Mouse (Mus musculus) limb, embryonic 14.5 days (tissue): ENCODE data around the gene Mtmr11. TPM values are rescaled to one million over a fixed set of nuclear protein-coding genes. Genes with fewer than 3 reads are reported as not detected.
"Not testable (repeated sequence)": the region's sequence is repeated elsewhere in the genome, so short reads cannot be mapped to it uniquely, and the experiment has no call there.

Experiments
- ATAC-seq: fragments of 200-750 bp; cut with Nextera tagmentation; 2 replicates; pipeline ENCODE4 v1.8.0; 2017; ENCODE audit warnings: low read depth, moderate number of reproducible peaks, moderate TSS enrichment; ENCODE audit not compliant: low FRiP score
- DNase-seq: peaks from one replicate; pipeline ENCODE4 v3.0.0-alpha.2; 2015; ENCODE audit warnings: low spot score
- H3K27ac ChIP-seq: fragments of 300-500 bp; sonication (generic); replicated peaks from 2 replicates; pipeline ENCODE4 v1.5.1; 2014; ENCODE audit warnings: low read depth, mild to moderate bottlenecking, low read length, moderate library complexity, mixed read lengths
- H3K27me3 ChIP-seq: fragments of 300-500 bp; sonication (generic); 2 replicates; pipeline ENCODE4 v1.6.1; 2014; ENCODE audit warnings: low read length, mixed read lengths; ENCODE audit not compliant: control insufficient read depth, insufficient read depth
- H3K36me3 ChIP-seq: fragments of 300-500 bp; sonication (generic); 2 replicates; pipeline ENCODE4 v1.6.1; 2014; ENCODE audit warnings: mild to moderate bottlenecking, low read length, moderate library complexity, mixed read lengths; ENCODE audit not compliant: control insufficient read depth, insufficient read depth
- H3K4me1 ChIP-seq: fragments of 300-500 bp; sonication (generic); 2 replicates; pipeline ENCODE4 v1.6.1; 2014; ENCODE audit warnings: antibody characterized with exemption, low read length, mixed read lengths; ENCODE audit not compliant: control insufficient read depth, insufficient read depth
- H3K4me2 ChIP-seq: fragments of 300-500 bp; sonication (generic); replicated peaks from 2 replicates; pipeline ENCODE4 v1.6.1; 2014; ENCODE audit warnings: low read depth, mild to moderate bottlenecking, low read length, moderate library complexity; ENCODE audit not compliant: severe bottlenecking
- H3K4me3 ChIP-seq: fragments of 300-500 bp; sonication (generic); replicated peaks from 2 replicates; pipeline ENCODE4 v1.5.1; 2014; ENCODE audit warnings: low read length
- H3K9ac ChIP-seq: fragments of 300-500 bp; sonication (generic); 2 replicates; pipeline ENCODE4 v1.6.1; 2014; ENCODE audit warnings: mild to moderate bottlenecking, low read depth, low read length, moderate library complexity; ENCODE audit not compliant: severe bottlenecking
- H3K9me3 ChIP-seq: fragments of 300-500 bp; sonication (generic); 2 replicates; pipeline ENCODE4 v1.6.1; 2016; ENCODE audit warnings: low read length; ENCODE audit not compliant: control insufficient read depth
- POLR2A ChIP-seq: fragments of 200-500 bp; IDR thresholded peaks from 2 replicates; pipeline ENCODE4 v1.8.0; 2012; ENCODE audit warnings: inconsistent platforms, mild to moderate bottlenecking, moderate library complexity, borderline replicate concordance; ENCODE audit not compliant: insufficient read depth, insufficient read length; ENCODE audit errors: extremely low read depth
- whole genome bisulfite sequencing: fragments of 180-500 bp; shearing (Covaris S2); extraction: QIAGEN DNeasy Blood & Tissue Kit; methylation state at CpG from one replicate; pipeline ENCODE4 v1.1.7; 2014; 5-methylcytosine and 5-hydroxymethylcytosine counted together
- microRNA-seq: library from miRNA; unstranded; fragments of <30 nt; microRNA quantifications from one replicate; pipeline ENCODE4, GENCODE M21; 2016
- polyA plus RNA-seq, 2 experiments: library from polyadenylated mRNA; depleted of rRNA in 1 of 2; stranded (reverse) in 1 of 2; unstranded in 1 of 2; fragments of >200 nt; fragmentation: Nextera tagmentation in 1 of 2; extraction: Ambion mirVana in 1 of 2; gene quantifications; 2 replicates each; pipeline versions ENCODE4 v1.2.1 to v1.2.3; 2012 to 2014

Gene Mtmr11
- polyA plus RNA-seq, 2 experiments: 27.5 to 42.9 TPM

DNA sequence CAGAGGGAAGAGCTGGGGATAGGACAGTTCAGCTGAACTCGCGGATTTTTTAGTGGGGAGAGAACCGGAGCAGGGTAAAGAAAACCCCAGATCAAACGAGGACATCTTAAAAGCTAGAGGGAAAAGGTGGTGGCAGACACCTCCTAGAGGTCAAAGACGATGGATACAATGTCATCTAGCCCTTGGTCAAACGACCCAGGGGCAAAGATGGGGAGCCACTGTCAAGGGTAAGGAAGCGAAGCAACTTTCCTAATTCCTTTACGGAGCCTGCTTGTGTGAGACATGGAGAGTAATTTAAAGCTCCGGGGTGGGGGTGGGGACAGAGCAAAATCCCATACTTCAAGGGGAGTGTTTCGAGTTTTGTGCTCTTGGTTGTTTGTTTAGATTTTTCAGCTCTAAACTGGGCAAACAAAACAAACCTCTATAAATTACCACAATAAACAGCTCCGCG is 57.4 kb downstream of the Mtmr11 start:
- peak overlapping the region; percentile 98 for H3K27ac ChIP-seq
- DNase-seq: peak; percentile 34
- no peaks in the 10 kb centered on the region for H3K27me3 ChIP-seq
- H3K9ac ChIP-seq: peak overlapping the region; percentile 67
- WGBS: under 1% methylated on average over 12 of the region's 12 CpGs
- peak; percentile 28; the same call in 1 of the 2 replicates for TF ChIP-seq POLR2A
- H3K4me3 ChIP-seq: peak overlapping the region; percentile 62
- H3K9me3 ChIP-seq: no peaks in the 10 kb centered on the region
- no peaks in the 10 kb centered on the region for H3K36me3 ChIP-seq
- peaks cover 15% of the 10 kb centered on the region for H3K4me1 ChIP-seq
- peak overlapping the region; percentile 83 for H3K4me2 ChIP-seq
- peak; percentile 12; the same call in 1 of the 2 replicates for ATAC-seq

DNA sequence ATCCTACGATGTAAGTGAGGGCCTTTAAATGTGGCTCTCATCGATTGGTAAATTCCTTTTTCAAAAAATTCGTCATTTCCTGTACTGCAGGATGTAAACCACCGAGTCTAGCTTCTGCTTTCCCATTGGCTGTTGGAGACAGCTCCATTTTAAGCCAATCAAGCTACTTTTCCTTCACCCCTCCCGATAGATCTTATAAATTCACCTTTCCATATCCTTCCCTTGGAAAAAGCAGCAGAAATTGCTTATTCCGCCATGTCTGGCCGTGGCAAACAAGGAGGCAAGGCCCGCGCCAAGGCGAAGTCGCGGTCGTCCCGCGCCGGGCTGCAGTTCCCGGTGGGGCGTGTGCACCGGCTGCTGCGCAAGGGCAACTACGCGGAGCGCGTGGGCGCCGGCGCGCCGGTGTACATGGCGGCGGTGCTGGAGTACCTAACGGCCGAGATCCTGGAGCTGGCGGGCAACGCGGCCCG is 57.9 kb downstream of the Mtmr11 start, which contains the start of the genes Bola1 and Hist2h2ab:
Gene Bola1, minus strand, starts transcription at position 49 of the 470 bp plus-strand sequence.
Gene Hist2h2ab, plus strand, starts transcription at position 205 of the 470 bp plus-strand sequence.
- Histone ChIP-seq H3K27ac (peak within 1 kb of the TSS; percentile 98), H3K4me2 (peak within 1 kb of the TSS; percentile 83), H3K4me3 (peak within 1 kb of the TSS; percentile 62), H3K9me3 (no peaks in the 10 kb centered on the region), H3K4me1 (peaks cover 15% of the 10 kb centered on the region), H3K36me3 (no peaks in the 10 kb centered on the region), H3K27me3 (no peaks in the 10 kb centered on the region), H3K9ac (peak within 1 kb of the TSS; percentile 84)
- ATAC-seq (peak; percentile 88), DNase-seq (peak; percentile 92)
- TF ChIP-seq POLR2A: peak; percentile 88; the same call in 1 of the 2 replicates
- 5% methylated on average over 36 of the region's 37 CpGs for WGBS

DNA sequence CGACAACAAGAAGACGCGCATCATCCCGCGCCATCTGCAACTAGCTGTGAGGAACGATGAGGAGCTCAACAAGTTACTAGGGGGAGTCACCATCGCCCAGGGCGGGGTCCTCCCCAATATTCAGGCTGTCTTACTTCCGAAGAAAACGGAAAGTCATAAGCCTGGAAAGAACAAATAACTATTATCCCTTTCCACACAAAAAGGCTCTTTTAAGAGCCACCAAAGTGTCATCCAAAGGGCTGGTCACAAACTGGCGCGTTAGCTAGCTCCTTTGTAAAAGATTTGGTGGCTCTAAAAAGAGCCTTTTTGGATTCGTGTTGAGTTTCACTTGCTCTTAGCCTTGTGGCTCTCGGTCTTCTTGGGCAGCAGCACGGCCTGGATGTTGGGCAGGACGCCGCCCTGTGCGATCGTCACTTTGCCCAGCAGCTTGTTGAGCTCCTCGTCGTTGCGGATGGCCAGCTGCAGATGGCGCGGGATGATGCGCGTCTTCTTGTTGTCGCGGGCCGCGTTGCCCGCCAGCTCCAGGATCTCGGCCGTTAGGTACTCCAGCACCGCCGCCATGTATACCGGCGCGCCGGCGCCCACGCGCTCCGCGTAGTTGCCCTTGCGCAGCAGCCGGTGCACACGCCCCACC is 58.4 kb downstream of the Mtmr11 start:
- Histone ChIP-seq H3K27ac (peak overlapping the region; percentile 98), H3K4me1 (peaks cover 15% of the 10 kb centered on the region), H3K9ac (peak overlapping the region; percentile 84), H3K4me2 (peak overlapping the region; percentile 83), H3K4me3 (peak overlapping the region; percentile 62)
- ATAC-seq (peak; percentile 5; the same call in 1 of the 2 replicates), DNase-seq (peak; percentile 14)
- 1% methylated on average over 24 of the region's 47 CpGs for WGBS
- H3K27me3 ChIP-seq, H3K9me3 ChIP-seq, H3K36me3 ChIP-seq: not testable (repeated sequence)
- peak; percentile 4; the same call in 1 of the 2 replicates for TF ChIP-seq POLR2A

DNA sequence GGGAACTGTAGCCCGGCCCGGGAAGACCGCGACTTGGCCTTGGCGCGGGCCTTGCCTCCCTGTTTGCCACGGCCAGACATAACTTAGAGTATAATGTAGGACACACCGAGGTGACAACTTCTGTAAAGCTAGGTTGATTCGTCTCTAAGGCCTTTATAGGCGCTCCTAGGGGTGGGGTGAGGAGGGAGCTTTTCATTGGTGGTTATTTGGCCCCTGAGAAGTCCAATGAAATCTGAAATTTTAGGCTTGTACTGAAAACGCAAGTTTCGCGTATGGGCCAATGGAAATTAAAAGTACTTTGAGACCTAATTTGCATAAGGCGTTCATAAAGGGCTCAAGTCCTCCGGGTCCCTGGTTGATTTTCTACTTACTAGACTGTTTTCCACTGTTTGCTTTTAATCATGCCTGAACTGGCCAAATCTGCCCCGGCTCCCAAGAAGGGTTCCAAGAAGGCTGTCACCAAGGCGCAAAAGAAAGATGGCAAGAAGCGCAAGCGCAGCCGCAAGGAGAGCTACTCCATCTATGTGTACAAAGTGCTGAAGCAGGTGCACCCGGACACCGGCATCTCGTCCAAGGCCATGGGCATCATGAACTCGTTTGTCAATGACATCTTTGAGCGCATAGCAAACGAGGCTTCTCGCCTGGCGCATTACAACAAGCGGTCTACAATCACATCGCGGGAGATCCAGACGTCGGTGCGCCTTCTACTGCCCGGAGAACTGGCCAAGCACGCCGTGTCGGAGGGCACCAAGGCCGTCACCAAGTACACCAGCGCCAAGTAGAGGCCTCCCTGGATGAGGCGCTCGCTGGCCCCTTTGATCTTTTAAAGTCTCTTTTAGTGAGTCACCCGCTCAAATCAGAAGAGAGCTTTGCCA is 59.2 kb downstream of the Mtmr11 start, which contains the start of the genes Hist2h2ac and Hist2h2be:
Gene Hist2h2ac, minus strand, starts transcription at position 116 of the 875 bp plus-strand sequence.
Gene Hist2h2be, plus strand, starts transcription at position 355 of the 875 bp plus-strand sequence.
- no peaks in the 10 kb centered on the region for H3K36me3 ChIP-seq
- peak within 1 kb of the TSS; percentile 98 for H3K27ac ChIP-seq
- peak; percentile 93; the same call in 1 of the 2 replicates for TF ChIP-seq POLR2A
- H3K9me3 ChIP-seq: no peaks in the 10 kb centered on the region
- H3K4me1 ChIP-seq: peaks cover 15% of the 10 kb centered on the region
- H3K4me2 ChIP-seq: peak within 1 kb of the TSS; percentile 83
- H3K4me3 ChIP-seq: peak within 1 kb of the TSS; percentile 62
- DNase-seq: peak; percentile 95
- peak; percentile 82 for ATAC-seq
- H3K9ac ChIP-seq: peak within 1 kb of the TSS; percentile 84
- no peaks in the 10 kb centered on the region for H3K27me3 ChIP-seq
- WGBS: 1% methylated on average over 41 of the region's 43 CpGs

Small RNA genes within 50 kb of the gene (microRNA-seq; reads per million reads assigned to microRNA genes)
- not detected for gene Gm44492

Other genes starting within 250 kb of the Mtmr11 start
- gene Anp32e, start 232.8 kb upstream of the Mtmr11 start, polyA plus RNA-seq (2012; rRNA removed): 97.0 and 137 TPM in 2 replicates
- 55.0 and 66.2 TPM in 2 replicates for gene Anp32e, start 232.8 kb upstream of the Mtmr11 start, polyA plus RNA-seq (2014; fragmentation: Nextera tagmentation; extraction: Ambion mirVana)
- 115 and 120 TPM in 2 replicates for gene Plekho1, start 166.0 kb upstream of the Mtmr11 start, polyA plus RNA-seq (2012; rRNA removed)
- 38.0 and 47.8 TPM in 2 replicates for gene Plekho1, start 166.0 kb upstream of the Mtmr11 start, polyA plus RNA-seq (2014; fragmentation: Nextera tagmentation; extraction: Ambion mirVana)
- 13.8 and 16.5 TPM in 2 replicates for gene Vps45, start 103.5 kb upstream of the Mtmr11 start, polyA plus RNA-seq (2012; rRNA removed)
- 26.9 and 27.0 TPM in 2 replicates for gene Vps45, start 103.5 kb upstream of the Mtmr11 start, polyA plus RNA-seq (2014; fragmentation: Nextera tagmentation; extraction: Ambion mirVana)
- 14.0 and 14.3 TPM in 2 replicates for gene Otud7b, start 57.5 kb upstream of the Mtmr11 start, polyA plus RNA-seq (2012; rRNA removed)
- 20.9 and 24.7 TPM in 2 replicates for gene Otud7b, start 57.5 kb upstream of the Mtmr11 start, polyA plus RNA-seq (2014; fragmentation: Nextera tagmentation; extraction: Ambion mirVana)
- gene Sf3b4, start 10.3 kb downstream of the Mtmr11 start, polyA plus RNA-seq (2012; rRNA removed): 126 and 185 TPM in 2 replicates
- 173 and 179 TPM in 2 replicates for gene Sf3b4, start 10.3 kb downstream of the Mtmr11 start, polyA plus RNA-seq (2014; fragmentation: Nextera tagmentation; extraction: Ambion mirVana)
- gene Sv2a, start 19.1 kb downstream of the Mtmr11 start, polyA plus RNA-seq (2012; rRNA removed): 13.2 and 13.8 TPM in 2 replicates
- 3.6 and 3.8 TPM in 2 replicates for gene Sv2a, start 19.1 kb downstream of the Mtmr11 start, polyA plus RNA-seq (2014; fragmentation: Nextera tagmentation; extraction: Ambion mirVana)
- 38.8 and 43.9 TPM in 2 replicates for gene Bola1, start 57.7 kb downstream of the Mtmr11 start, polyA plus RNA-seq (2012; rRNA removed)
- 47.7 and 60.2 TPM in 2 replicates for gene Bola1, start 57.7 kb downstream of the Mtmr11 start, polyA plus RNA-seq (2014; fragmentation: Nextera tagmentation; extraction: Ambion mirVana)
- gene Hist2h2ab, start 57.9 kb downstream of the Mtmr11 start, polyA plus RNA-seq (2012; rRNA removed): 1.7 and 2.7 TPM in 2 replicates
- gene Hist2h2ab, start 57.9 kb downstream of the Mtmr11 start, polyA plus RNA-seq (2014; fragmentation: Nextera tagmentation; extraction: Ambion mirVana): 0.99 and 1.3 TPM in 2 replicates
- 11.8 and 14.2 TPM in 2 replicates for gene Hist2h2ac, start 58.9 kb downstream of the Mtmr11 start, polyA plus RNA-seq (2012; rRNA removed)
- 7.0 and 8.9 TPM in 2 replicates for gene Hist2h2ac, start 58.9 kb downstream of the Mtmr11 start, polyA plus RNA-seq (2014; fragmentation: Nextera tagmentation; extraction: Ambion mirVana)
- 8.5 TPM in 2 replicates for gene Hist2h2be, start 59.1 kb downstream of the Mtmr11 start, polyA plus RNA-seq (2012; rRNA removed)
- gene Hist2h2be, start 59.1 kb downstream of the Mtmr11 start, polyA plus RNA-seq (2014; fragmentation: Nextera tagmentation; extraction: Ambion mirVana): 5.2 and 7.5 TPM in 2 replicates
- 74.4 and 95.3 TPM in 2 replicates for gene Hist2h3c2, start 77.1 kb downstream of the Mtmr11 start, polyA plus RNA-seq (2012; rRNA removed)
- 8.0 and 9.3 TPM in 2 replicates for gene Hist2h3c2, start 77.1 kb downstream of the Mtmr11 start, polyA plus RNA-seq (2014; fragmentation: Nextera tagmentation; extraction: Ambion mirVana)
- 9.7 and 28.1 TPM in 2 replicates for gene Hist2h2aa2, start 78.3 kb downstream of the Mtmr11 start, polyA plus RNA-seq (2012; rRNA removed)
- gene Hist2h2aa2, start 78.3 kb downstream of the Mtmr11 start, polyA plus RNA-seq (2014; fragmentation: Nextera tagmentation; extraction: Ambion mirVana): 30.9 and 33.1 TPM in 2 replicates
- 44.2 and 73.5 TPM in 2 replicates for gene Hist2h2aa1, start 83.5 kb downstream of the Mtmr11 start, polyA plus RNA-seq (2012; rRNA removed)
- gene Hist2h2aa1, start 83.5 kb downstream of the Mtmr11 start, polyA plus RNA-seq (2014; fragmentation: Nextera tagmentation; extraction: Ambion mirVana): 18.1 and 21.2 TPM in 2 replicates
- gene Hist2h3c1, start 84.7 kb downstream of the Mtmr11 start, polyA plus RNA-seq (2012; rRNA removed): not detected in 2 replicates
- gene Hist2h3c1, start 84.7 kb downstream of the Mtmr11 start, polyA plus RNA-seq (2014; fragmentation: Nextera tagmentation; extraction: Ambion mirVana): 0.66 and 2.4 TPM in 2 replicates
- gene Hist2h4, start 101.3 kb downstream of the Mtmr11 start, polyA plus RNA-seq (2012; rRNA removed): 5.9 and 6.4 TPM in 2 replicates
- 8.5 and 11.1 TPM in 2 replicates for gene Hist2h4, start 101.3 kb downstream of the Mtmr11 start, polyA plus RNA-seq (2014; fragmentation: Nextera tagmentation; extraction: Ambion mirVana)
- 85.3 and 112 TPM in 2 replicates for gene Hist2h3b, start 106.7 kb downstream of the Mtmr11 start, polyA plus RNA-seq (2012; rRNA removed)
- 63.1 and 72.3 TPM in 2 replicates for gene Hist2h3b, start 106.7 kb downstream of the Mtmr11 start, polyA plus RNA-seq (2014; fragmentation: Nextera tagmentation; extraction: Ambion mirVana)
- gene Hist2h2bb, start 107.7 kb downstream of the Mtmr11 start, polyA plus RNA-seq (2012; rRNA removed): 14.3 and 15.4 TPM in 2 replicates
- 15.5 and 16.1 TPM in 2 replicates for gene Hist2h2bb, start 107.7 kb downstream of the Mtmr11 start, polyA plus RNA-seq (2014; fragmentation: Nextera tagmentation; extraction: Ambion mirVana)
- 2.8 and 3.1 TPM in 2 replicates for gene Fcgr1, start 132.0 kb downstream of the Mtmr11 start, polyA plus RNA-seq (2012; rRNA removed)
- gene Fcgr1, start 132.0 kb downstream of the Mtmr11 start, polyA plus RNA-seq (2014; fragmentation: Nextera tagmentation; extraction: Ambion mirVana): 3.3 and 3.9 TPM in 2 replicates